Mouse (Mus musculus): Measurements from ENCODE around the gene Pfn2. TPM values are rescaled to one million over a fixed set of nuclear protein-coding genes. Genes with fewer than 3 reads are reported as not detected.
"Not testable (repeated sequence)": the region's sequence is repeated elsewhere in the genome, so short reads cannot be mapped to it uniquely, and the experiment has no call there.

Pfn2 gene
- 69.7 and 92.5 TPM in 2 replicates for polyA plus RNA-seq (2012; rRNA removed)

DNA sequence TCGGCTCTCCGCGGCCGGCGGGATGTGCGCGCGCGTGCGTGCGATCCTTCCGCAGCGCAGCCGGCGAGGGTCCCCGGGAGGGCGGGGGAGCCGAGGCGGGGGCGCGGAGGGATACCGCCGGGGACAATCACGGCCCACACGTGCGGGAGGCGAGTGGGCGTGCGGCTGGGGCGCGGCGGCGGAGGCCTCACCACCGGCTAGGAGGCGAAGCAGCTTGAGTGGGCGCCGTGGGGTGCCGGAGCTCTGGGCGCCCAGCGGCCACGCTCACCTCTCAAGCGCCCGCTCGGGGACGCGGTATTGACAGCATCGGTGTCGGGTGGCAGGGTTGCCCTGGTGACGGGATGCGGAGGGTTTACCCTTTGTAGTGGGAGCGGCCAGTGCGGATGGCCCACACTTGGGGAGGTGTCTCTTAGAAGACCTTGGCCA is at the start of gene Pfn2:
TSS of gene Pfn2 (minus strand) at position 320 of the 426 bp plus-strand sequence.
- no peak for DNase-seq (ENCODE audit: low spot score)

DNA sequence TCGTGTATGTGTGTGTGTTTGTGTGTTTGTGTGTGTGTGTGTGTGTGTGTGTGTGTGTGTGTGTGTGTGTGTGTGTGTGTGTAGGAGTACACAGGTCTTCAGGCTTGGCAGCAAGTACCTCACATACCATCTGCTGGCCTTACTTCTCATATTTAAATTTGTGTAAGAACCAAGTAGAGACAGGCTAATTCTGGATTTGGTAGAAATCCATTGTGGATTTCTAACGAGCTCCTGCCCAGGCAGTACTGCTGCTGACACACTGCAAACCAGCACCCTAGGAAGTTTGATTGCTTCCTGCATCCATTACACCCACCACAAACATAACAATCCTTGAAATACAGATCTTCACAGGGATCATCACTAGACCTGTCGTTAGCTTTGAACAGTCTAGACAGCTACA is 35.1 kb upstream of the Pfn2 start:
- DNase-seq (ENCODE audit: low spot score) = no peak

DNA sequence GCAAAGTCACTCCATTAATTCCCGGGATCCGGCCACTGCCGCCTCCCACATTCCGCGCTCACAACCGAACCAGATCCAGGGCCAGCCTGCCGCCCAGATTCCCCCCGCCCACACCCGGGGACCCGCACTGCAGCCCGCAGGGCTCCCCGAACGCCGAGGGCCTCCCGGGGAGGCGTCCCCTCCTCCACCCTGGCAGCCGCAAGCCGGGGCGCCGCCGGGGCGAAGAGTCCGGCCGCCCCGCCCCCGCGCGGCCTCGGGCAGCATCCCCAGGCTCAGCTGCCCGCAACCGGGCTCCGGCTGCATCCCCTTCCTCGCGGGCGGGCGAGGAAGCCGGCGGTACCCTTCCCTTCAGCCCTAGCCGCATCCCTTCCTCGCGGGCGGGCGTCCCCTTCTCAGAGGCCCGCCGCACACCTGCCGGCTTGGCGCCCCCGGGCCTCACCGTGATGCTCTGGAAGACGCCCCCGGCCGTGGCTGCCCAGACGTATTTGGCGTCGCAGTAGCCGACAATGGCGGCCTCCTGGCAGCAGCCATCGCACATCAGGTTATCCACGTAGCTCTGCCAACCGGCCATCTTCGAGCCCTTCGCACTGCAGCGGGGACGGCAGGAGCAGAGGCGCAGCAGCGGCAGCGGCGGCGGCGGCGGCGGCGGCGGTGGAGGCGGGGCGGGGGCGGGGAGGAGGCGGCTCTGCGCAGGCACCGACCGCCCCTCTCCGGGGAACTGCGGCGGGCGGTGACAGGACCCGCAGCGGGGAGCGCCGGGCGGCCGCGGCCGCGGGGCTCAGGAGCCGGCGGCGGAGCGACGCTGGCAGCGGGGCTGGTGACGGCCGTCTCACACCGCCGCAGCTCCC is 743 bp downstream of the Pfn2 start:
- peak; percentile 63 for DNase-seq (ENCODE audit: low spot score)

DNA sequence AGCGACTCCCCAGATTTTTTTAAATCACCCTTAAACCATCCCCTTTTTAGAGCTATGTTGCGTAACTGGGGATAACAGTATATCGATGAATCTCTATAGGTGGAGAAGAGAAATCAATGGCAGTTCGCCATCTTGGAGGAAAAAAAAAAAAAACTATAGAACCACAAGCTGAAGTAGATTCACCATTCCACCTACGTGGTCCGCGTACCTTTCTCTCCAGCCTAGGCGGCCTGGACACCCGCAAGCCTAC is 1.3 kb downstream of the Pfn2 start:
- no peak for DNase-seq (ENCODE audit: low spot score)

DNA sequence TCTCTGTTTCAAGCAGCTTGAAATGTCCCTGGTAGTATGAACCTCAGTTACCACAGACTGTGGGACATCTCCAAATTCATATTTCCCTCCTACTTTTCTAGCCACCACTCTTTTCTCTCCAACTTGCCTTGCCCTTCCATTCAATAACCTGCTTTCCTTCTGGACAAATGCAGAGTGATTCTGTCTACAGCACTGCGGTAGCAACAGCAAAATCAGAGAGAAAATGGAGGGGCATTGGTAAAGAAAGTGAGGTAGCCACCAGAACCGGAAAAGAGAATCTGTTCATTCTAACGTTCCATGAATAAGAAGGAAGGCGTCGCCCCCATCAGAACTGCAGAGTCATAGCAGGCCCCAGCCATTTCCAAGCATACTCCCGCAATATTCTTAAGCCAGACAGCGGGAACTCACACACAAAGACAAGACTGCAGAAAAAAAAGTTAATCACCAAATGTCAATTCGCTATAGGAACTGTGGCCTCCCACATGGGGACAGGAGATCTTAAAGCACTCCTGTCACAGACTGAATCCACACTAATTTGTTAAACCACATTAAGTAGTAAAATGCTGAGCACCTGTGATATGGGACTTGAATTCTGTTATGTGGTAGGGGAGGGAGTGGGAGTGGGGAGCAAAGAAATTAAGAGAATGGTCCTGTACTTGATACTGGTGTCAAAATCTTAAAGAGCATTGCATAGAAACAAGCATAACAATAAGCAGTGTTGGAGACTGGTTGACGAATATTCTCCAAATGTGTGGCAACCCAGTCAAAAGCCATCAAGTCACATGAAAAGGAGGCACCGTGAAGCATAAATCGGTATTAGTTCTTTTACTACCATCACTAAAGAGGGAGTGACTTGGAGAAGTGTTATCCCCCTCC is 1.9 kb downstream of the Pfn2 start:
- no peak for DNase-seq (ENCODE audit: low spot score)

DNA sequence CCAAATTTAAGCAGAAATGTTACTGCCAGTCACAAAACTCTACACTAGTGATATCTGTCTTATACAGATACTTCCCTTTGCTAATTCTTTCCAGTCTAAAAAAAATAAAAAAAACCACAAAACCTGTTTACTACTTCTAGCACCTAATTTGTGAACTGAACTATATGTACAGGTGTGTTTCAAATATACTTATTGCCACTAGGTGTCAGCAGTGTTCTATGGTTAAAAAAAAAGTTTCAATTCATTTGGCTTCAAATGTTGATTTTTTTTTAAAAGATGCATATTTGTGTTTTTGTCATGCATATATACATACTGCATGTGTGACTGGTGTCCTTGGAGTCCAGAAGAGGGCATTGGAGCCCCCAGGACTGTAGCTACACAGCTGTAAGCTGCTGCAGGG is 4.1 kb downstream of the Pfn2 start:
- no peak for DNase-seq (ENCODE audit: low spot score)

DNA sequence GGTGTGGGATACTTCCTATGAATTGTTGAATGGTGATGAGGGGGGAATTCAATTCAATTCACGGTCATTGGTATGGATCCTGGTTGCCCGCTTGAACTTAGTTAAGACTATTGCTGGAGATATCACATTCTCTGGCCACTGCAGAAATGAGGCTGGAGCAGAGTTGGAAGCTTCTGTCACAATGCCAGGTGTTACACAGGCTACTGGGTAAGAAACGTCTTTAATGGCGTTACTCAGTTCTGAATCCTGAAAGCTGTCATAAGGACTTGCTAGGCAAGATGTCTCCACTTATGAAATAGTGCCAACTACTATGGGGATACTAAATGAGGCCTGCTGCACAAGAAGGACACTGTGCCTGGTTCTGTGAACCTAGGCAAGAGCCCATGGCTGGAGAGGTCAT is 11.0 kb downstream of the Pfn2 start:
- DNase-seq (ENCODE audit: low spot score) = no peak

DNA sequence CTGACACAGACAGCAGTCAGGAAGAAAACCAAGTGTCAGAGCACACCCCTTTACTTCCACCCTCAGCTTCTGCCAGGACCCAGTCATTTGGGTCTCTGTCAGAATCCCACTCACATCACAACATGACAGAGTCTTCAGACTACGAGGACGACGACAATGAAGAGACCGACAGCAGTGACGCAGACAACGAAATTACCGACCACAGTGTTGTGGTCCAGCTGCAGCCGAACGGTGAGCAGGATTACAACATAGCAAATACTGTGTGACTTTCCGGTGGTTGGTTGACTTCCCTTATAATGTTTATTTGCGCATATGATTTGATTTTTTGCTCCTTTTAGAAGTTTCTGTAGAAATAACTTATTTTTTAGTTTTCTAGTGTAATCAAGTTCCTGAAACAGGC is 14.3 kb downstream of the Pfn2 start:
- DNase-seq (ENCODE audit: low spot score) = no peak

DNA sequence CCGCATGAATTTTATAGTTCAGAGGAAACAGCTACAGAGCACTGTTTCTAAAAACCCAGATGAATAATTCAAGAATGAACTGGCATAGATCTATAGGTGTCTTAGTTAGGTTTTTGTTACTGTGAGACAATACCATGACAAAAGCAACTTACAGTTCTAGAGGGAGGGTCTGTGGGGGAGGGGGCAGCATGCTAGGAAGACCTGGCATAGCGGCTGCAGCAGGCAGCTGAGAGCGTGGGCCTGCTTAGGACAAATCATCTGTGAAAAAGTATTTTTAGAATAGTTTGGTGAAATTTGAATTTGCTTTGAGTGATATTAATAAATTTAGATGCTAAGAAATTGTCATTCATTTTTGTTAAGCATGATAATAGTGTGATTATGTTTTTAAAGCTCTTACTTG is 22.0 kb downstream of the Pfn2 start:
- no peak for DNase-seq (ENCODE audit: low spot score)

DNA sequence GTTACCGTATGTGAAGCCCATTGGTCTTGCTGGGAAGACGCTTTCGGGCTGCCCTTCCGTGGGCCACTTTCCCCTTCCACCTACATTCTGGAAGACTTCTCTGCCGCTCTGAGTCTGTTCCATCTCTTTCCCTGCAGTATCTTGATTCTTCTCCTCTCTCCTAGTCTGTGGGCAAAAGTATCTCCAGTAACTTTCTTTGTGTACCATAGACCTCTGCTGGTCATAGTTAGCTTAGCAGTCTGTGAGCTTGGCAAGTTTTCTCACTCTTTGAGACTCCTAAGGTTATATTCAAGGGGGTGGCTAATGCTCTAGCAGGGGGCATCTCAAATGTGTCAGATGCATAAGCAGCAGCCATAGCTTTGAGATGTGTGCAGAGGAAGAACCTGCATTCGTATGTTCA is 32.4 kb downstream of the Pfn2 start:
- no peak for DNase-seq (ENCODE audit: low spot score)

DNA sequence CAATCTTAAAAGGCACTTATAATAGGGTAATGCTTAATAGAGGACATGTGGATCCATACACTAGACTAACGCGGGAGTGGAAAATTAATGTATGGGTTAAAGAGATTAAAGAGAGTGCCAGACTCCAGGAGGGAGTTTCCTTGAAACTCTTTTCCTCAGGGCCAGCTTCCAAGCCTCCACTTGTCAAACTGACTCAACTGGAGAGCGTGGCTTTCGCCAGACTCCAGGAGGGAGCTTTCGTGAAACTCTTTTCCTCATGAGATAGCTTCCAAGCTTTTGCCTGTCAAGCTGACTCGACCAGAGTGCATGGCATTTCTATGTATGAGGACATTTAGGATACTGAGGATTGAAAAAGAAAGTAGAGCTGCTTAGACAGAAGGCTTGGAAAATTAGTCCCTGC is 52.8 kb downstream of the Pfn2 start:
- DNase-seq (ENCODE audit: low spot score) = not testable (repeated sequence)

Other genes starting within 250 kb of the Pfn2 start
- gene Commd2, start 196.4 kb downstream of the Pfn2 start, polyA plus RNA-seq (2012; rRNA removed) = 37.2 and 44.1 TPM in 2 replicates
- gene Ankub1, start 155.3 kb downstream of the Pfn2 start, polyA plus RNA-seq (2012; rRNA removed) = 0.03 TPM in 1 of 2 replicates, not detected in the other
- 78.3 and 83.2 TPM in 2 replicates for gene Rnf13, start 112.0 kb downstream of the Pfn2 start, polyA plus RNA-seq (2012; rRNA removed)